Mouse (Mus musculus) skeletal muscle tissue, adult 2 months (tissue): Measurements from ENCODE around the gene Methig1.

Experiments used
- DNase-seq: peaks from one replicate; pipeline ENCODE4 v3.0.0-alpha.2; 2012; ENCODE audit warnings: low read depth, low spot score

Methig1 gene

DNA sequence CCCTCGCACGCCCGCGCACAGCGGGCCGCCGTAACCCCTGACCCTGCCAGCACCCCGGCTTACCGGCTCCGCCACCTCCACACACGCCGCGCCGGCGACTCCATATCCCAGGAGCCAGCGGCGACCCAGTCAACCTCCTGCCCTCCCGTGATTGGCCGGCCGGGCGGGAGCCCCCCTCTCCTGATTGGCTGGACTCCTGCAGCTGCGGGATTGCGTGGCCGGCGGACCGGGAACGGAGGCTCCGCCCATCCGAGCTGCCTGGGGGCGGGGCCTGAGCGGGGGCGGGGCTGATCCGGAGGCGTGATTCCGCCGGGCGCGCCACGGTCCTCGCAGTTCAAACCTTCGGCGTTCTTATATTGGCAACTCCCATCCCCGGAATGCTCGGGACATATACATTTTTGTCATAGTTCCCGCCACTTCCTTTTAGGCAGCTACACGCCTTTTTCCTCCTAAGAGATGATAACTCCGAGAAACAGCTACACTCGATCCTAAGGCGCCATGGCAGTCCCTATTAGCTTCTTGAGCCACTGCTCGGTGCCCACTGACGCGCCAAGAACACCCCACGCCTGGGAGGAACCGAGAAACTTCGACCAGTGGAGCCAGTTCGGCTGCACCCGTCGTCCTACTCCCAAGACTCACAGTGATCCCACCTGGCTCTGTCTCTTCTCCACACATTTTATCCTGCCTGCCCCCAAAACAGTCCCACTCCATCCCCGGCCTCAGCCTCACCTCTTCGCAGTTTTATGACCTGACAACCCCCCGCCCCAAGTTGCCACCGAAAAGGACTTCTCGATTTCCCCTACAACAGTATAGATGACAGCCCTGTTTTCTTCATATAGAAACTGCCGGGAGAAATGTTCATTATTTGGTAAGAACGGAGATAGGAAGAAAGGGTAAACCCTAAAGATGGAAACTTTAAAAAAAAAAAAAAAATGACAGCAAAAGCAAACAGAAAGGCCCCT lies 70.2 kb downstream of the Methig1 start:
- DNase-seq: peak; percentile 95

DNA sequence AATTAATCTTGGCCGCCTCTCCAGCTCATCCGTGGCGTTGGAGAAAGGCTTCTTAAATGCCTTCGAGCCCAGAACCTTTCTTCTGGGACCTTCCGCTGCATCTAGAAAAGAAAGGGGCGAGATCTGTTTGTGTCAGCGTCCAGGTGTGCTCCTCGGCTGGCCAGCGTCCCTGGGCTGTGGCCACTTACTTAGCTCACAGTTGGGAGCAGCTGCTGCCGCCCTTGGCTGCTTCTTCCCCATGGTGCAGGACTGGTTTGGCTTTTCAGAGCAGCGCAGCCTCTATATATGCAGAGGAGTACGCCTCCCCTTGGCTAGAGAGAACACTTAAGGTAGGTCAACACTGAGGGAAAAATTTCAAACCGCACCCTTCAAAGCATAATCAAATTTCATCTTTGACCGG lies 71.0 kb downstream of the Methig1 start:
- no peak for DNase-seq

GRCm38 (mm10) chr15:100424396-100425122 lies 71.6 kb downstream of the Methig1 start, which contains the start of gene Slc11a2:
Slc11a2 (minus strand) TSS chr15:100425072.
- DNase-seq: no peak

GRCm38 (mm10) chr15:100428296-100428905 lies 75.5 kb downstream of the Methig1 start:
- DNase-seq: no peak

DNA sequence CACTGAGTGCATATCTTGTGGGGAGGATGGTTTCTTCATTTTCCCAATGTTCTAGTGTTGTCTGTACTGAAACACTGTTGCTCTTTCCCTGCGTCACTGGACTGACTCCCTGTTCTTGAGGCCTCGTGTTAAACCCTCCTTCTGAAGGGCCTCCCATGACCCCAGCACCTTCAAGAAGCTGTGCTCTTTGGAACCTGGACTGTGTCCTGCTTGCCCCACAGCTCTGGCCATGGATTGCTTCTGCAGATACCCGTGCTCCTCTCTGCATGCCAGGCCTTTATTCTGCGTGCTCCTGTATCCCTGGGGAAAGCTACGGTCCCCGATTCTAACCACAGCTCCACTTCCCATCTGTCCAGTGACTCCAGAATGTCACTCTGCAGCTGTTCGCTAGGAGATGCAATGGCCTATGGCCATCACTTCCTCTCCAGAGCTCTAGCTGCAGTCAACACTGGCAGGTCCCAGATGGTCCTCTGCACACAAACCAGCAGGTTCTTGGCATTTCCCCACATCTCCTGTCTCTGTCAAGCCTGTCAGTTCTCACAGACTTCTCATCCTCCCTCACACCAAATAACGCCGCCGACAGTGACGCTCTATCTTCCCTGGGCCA lies 77.1 kb downstream of the Methig1 start:
- DNase-seq: no peak

GRCm38 (mm10) chr15:100433234-100433633 lies 80.3 kb downstream of the Methig1 start:
- DNase-seq: no peak
